Mouse (Mus musculus) cerebellum, postnatal 25 days (tissue): ENCODE measurements around the gene Ash1l.
A peak's percentile ranks its signal among the peaks of the same experiment; 100 is the strongest.

ENCODE experiments used
- DNase-seq, 2 experiments: peaks; one replicate each; pipeline ENCODE4 v3.0.0; 2021; ENCODE audit warnings: mixed read lengths in 2 of 2

The Ash1l gene

GRCm38 (mm10) chr3:89092509-89093090, 142.2 kb downstream of the Ash1l start:
- no peak for DNase-seq

DNA sequence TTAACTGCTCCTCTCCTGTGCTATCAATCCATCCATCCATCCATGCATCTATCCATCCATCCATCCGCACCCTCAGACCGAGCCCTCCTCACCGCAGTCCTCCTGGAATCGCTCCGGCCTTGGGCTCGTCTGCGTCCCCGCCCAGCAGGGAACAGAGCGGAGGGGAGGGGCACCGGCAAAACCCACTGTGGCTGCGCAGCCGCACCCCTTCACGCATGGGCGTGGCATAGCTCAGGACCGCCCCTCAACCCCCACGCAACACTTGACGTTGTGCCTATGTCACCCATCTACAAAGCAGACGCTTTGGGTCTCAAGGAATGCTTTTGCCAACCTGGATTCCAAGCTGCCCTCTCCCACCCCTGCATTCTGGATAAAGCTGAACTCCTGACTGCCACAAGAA, 142.8 kb downstream of the Ash1l start, which contains the start of gene Rusc1:
Rusc1 (minus strand) TSS at position 137 of the 400 bp plus-strand sequence.
- DNase-seq: peak; percentile 97 to 98

DNA sequence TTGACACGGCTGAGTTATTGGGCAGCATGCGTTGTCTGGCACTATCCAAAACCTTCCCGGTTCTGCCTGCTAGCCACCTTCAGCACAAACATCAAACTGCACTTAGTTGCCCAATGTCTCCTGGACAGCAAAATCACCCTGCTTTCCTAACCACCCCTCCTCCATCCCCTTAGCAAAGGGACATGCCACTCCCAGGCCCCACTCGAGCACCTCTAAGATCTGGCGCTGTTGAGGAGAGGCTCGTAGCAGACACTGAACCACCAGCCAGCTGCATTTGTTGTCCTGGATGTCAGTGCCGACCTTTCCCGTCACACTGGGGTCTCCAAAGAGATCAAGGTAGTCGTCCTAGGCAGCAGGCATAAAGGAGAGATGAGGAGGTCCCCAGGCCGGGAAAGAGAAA, 143.6 kb downstream of the Ash1l start:
- peak in 1 of 2 experiments; percentile 20 for DNase-seq

DNA sequence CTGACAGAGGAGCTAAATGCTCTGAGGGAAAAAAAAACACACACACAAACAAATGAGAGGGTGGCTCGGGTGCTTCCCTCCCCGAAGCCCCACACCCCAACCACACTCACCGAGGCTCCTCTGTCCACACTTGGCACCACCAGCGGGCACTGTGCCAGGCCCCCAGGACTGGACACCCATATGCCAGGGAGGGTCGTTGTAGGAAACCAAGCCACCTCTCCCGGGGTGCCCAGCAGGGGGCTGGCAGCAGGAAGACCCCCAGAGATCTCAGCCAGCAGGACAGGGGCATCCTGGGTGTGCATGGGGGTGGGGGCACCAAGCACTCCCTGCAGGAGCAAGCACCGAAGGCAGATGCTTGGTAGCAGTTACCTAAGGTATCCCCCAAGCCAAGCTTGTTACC, 150.4 kb downstream of the Ash1l start, which contains the start of gene Gm43738:
Gm43738 (minus strand) TSS at position 289 of the 400 bp plus-strand sequence.
- DNase-seq: peak in 1 of 2 experiments; percentile 64

GRCm38 (mm10) chr3:89101459-89101811, 151.0 kb downstream of the Ash1l start:
- peak in 1 of 2 experiments; percentile 69 for DNase-seq

DNA sequence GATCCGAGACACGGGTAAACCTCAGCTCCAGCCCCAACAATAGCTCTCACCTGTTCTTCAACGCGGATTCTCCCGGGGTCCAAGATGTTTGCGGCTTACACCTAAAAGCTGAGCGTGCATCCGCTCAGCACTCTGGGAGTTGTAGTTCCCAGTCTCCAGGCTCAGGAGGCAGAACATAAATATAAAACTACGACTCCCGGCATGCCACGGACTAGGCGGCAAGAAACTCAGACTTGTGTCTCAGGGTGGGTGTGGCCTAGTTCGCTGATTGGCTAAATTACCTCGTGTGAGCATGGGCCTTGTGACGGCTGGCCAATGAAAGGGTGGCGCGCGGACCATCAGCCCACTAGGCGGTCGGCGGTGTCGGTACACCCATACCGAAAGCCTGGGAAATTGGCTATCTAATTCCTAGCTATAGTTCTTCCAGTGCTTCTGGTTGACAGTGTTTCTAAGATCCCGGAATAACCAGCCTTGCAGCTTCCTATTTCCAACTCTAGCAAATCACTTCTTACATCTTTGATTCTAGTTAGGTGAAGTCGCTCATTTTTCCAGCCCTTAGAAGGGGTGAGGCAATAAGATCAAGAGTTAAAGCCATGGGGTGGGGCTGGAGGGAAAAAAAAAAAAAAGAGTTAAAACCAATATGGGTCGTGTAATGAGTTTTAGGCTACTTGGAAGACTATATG, 151.5 kb downstream of the Ash1l start, which contains the start of gene Fdps:
Fdps (minus strand) TSS at position 148 of the 683 bp plus-strand sequence.
- DNase-seq: peak; percentile 92 to 95

DNA sequence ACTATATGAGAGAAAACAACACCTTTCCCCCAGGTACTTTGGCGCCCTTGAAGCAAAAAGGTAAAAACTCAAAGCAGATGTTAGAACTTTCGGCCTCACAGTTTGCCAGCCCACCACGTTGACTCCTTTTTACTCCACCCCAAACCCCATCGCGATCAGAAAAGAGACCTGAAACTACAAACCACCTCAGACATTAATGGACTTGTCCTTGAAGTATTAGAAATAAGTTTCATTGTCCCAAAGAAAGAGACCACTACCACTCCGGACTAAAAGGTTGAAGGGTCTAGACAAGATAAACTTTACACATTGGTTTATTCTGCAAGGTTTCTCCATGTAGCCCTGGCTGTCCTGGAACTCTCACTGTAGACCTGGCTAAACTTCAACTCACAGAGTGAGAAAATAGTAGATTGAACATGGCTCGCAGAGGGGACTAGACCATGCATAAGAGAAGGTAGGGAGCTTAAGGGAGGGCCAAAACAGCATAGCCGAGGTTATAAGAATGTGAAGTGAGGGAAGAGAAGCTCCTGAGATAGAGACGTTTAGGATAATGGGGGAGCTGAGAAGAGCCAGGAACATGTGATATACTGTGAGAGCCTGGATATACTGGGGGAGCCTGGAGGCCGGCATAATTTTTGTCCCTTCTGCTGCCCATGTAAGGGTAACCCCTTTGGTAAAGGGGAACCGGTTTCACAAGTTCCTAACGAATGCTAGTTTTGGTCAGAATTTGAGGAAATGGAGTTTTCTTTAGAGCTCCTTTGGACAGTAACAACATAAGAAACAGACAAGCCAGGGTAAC, 152.3 kb downstream of the Ash1l start:
- DNase-seq: no peak

GRCm38 (mm10) chr3:89103291-89103595, 152.8 kb downstream of the Ash1l start:
- DNase-seq: no peak

DNA sequence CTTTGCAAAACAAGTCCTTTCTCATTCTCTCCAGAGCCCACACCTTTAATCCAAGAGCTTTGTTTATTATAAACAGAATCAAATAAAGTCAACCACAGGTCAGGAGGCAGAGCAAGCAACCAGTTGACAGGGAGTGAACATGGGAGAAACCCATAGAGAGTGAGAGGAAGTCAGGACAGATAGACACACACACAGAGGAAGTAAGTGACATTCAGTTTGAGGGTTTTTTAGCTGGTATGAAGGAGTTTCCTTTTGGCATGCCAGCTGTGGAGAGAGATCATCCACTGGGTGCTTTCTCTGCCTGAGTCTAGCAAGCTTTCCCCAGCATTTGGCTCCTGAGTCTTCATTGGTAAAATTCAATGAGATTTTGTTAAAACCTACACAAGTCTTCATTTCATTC, 156.5 kb downstream of the Ash1l start:
- no peak for DNase-seq

- no peak for DNase-seq
These were observed 157.1 kb downstream of the Ash1l start for GRCm38 (mm10) chr3:89107545-89107944.

GRCm38 (mm10) chr3:89108146-89108545, 157.7 kb downstream of the Ash1l start:
- no peak for DNase-seq

- DNase-seq: no peak
These were observed 162.6 kb downstream of the Ash1l start for GRCm38 (mm10) chr3:89113058-89113457.

- DNase-seq: peak in 1 of 2 experiments; percentile 55
These were observed 165.1 kb downstream of the Ash1l start for GRCm38 (mm10) chr3:89115522-89115921.

DNA sequence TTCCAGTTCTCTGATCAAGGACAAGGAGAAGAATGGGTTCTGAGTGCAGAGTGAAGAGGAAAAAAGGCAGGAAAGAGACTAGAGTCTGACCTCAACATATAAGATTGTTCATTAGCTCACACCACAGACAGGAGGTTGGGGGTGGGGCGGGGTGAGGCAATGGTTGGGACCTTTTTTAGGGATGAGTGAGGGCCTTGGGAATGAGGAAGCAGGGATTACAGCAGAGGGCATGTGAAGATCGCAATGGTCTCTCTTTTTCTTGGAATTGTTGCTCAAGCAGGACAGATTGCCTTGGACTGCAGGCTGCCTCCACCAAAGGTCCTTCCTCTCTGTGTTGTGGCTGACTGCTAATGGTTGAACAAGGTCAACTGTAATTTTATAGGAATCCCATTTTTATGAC, 172.9 kb downstream of the Ash1l start:
- no peak for DNase-seq

DNA sequence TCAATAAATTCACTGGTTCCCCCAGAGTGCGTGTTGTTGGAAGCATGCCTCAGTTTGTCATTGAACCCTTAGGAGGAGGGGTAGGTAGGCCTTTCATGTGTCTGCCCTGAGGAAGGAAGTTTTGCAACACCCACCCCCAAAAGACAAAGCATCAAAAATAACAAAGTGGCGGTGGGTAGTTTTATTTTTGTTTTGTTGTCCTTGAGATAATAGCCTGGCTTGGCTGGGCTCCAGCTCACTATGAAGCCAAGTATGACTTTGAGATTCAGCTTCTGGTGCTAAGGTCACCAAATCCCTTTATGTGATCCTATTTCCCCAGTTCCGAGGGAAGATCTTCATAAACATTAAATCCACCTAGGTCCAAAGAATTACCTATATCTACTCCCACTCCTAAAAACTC, 173.8 kb downstream of the Ash1l start:
- DNase-seq: no peak

GRCm38 (mm10) chr3:89125981-89126380, 175.6 kb downstream of the Ash1l start:
- DNase-seq: no peak
